8 mouse cellular contexts compared by ENCODE assay signal in genomic region chr2:165879403-165880178, GRCm38 (mm10). TPM values are rescaled to one million over a fixed set of nuclear protein-coding genes. Genes with fewer than 3 reads are reported as not detected.
A peak's percentile ranks its signal among the peaks of the same experiment; 100 is the strongest.
DNase-seq lines count a peak whose midpoint lies in the region; ATAC-seq and TF ChIP-seq lines count a peak whose summit lies in the region.

No protein-coding gene starts in this region.

- intact Hi-C loops in gastrocnemius, postnatal 36 days (cut with DNase I) = no loop called here

- no peak for TF ChIP-seq POLR2A in testis, adult 2 months (IDR thresholded peaks at IDR 0.05; ENCODE audit: control insufficient read depth, low read depth, low read length)

- no peaks in the 10 kb centered on the region for H3K9me3 ChIP-seq in intestine, embryonic 14.5 days (ENCODE audit: control insufficient read depth, low read length)
- H3K9me3 ChIP-seq in neural tube, embryonic 13.5 days = no peaks in the 10 kb centered on the region

- H3K27me3 ChIP-seq in testis, adult 2 months (ENCODE audit: control insufficient read depth, insufficient read depth, low read length) = no peaks in the 10 kb centered on the region
- H3K27me3 ChIP-seq in intestine, embryonic 14.5 days (replicated peaks; ENCODE audit: control insufficient read depth, insufficient read depth, low read length) = no peaks in the 10 kb centered on the region
- H3K27me3 ChIP-seq in neural tube, embryonic 13.5 days = no peaks in the 10 kb centered on the region

- peak; percentile 9 for DNase-seq in adrenal gland, postnatal 14 days
- DNase-seq in adrenal gland, postnatal 10 days = no peak
- no peak for DNase-seq in testis, postnatal 10 days (ENCODE audit: low spot score)
- DNase-seq in intestine, embryonic 14.5 days (ENCODE audit: low spot score) = no peak
- no peak for DNase-seq in gastrocnemius, postnatal 36 days
- DNase-seq in gastrocnemius, postnatal 10 days = no peak

- TF ChIP-seq CTCF in testis, adult 2 months (IDR thresholded peaks at IDR 0.05; ENCODE audit: control insufficient read depth, insufficient read depth, insufficient replicate concordance, low read depth, low read length) = no peak

- H3K4me2 ChIP-seq in intestine, embryonic 14.5 days (ENCODE audit: low read length) = peak overlapping the region; percentile 80
- peak overlapping the region; percentile 65 for H3K4me2 ChIP-seq in neural tube, embryonic 13.5 days

- H3K4me3 ChIP-seq in testis, adult 2 months (ENCODE audit: control insufficient read depth, low read depth, low read length) = no peak overlapping the region
- H3K4me3 ChIP-seq in intestine, embryonic 14.5 days (ENCODE audit: low read depth, low read length) = peak overlapping the region; percentile 6; the same call in 1 of the 2 replicates
- peak overlapping the region; percentile 35 for H3K4me3 ChIP-seq in neural tube, embryonic 13.5 days

- no peak for ATAC-seq in intestine, embryonic 14.5 days (replicated peaks; ENCODE audit: low FRiP score, low TSS enrichment, low read depth)
- ATAC-seq in neural tube, embryonic 13.5 days (ENCODE audit: low read depth) = no peak

- H3K4me1 ChIP-seq in testis, adult 2 months (ENCODE audit: control insufficient read depth, insufficient read depth, low read length) = peaks cover 19% of the 10 kb centered on the region
- peaks cover 96% of the 10 kb centered on the region for H3K4me1 ChIP-seq in intestine, embryonic 14.5 days (replicated peaks; ENCODE audit: control insufficient read depth, insufficient read depth, low read length)
- H3K4me1 ChIP-seq in neural tube, embryonic 13.5 days (replicated peaks) = peaks cover 97% of the 10 kb centered on the region

- WGBS in intestine, embryonic 14.5 days = 10% methylated on average over 16 of the region's 16 CpGs
- WGBS in neural tube, embryonic 13.5 days = 10% methylated on average over 16 of the region's 16 CpGs

- peak overlapping the region; percentile 75 for H3K27ac ChIP-seq in testis, adult 2 months (ENCODE audit: control insufficient read depth, insufficient read depth, low read depth, low read length)
- H3K27ac ChIP-seq in intestine, embryonic 14.5 days (ENCODE audit: low read depth) = peak overlapping the region; percentile 100
- peak overlapping the region; percentile 100 for H3K27ac ChIP-seq in neural tube, embryonic 13.5 days (replicated peaks)

- peak overlapping the region; percentile 26 for H3K9ac ChIP-seq in intestine, embryonic 14.5 days (ENCODE audit: low read length)
- H3K9ac ChIP-seq in neural tube, embryonic 13.5 days = peak overlapping the region; percentile 80

- H3K36me3 ChIP-seq in testis, adult 2 months (ENCODE audit: control insufficient read depth, insufficient read depth, low read length) = no peaks in the 10 kb centered on the region
- peaks cover 17% of the 10 kb centered on the region for H3K36me3 ChIP-seq in intestine, embryonic 14.5 days (ENCODE audit: control insufficient read depth, insufficient read depth, low read length)
- H3K36me3 ChIP-seq in neural tube, embryonic 13.5 days = no peaks in the 10 kb centered on the region

RNA-seq across cellular contexts. Expression of gene Zmynd8, which starts 19.2 kb away (rescaled TPM):
- total RNA-seq in adrenal gland, postnatal 14 days (2021) = 45.8 and 59.2 TPM in 2 replicates
- total RNA-seq in adrenal gland, postnatal 10 days (2021) = 10 to 100 TPM; 39.8 to 57.2 TPM
- 3.0 and 4.2 TPM in 2 replicates for polyA plus RNA-seq in testis, adult 2 months (2012; rRNA removed)
- 49.2 and 53.6 TPM in 2 replicates for polyA plus RNA-seq in intestine, embryonic 14.5 days (2014; fragmentation: Nextera tagmentation; extraction: Ambion mirVana)
- 69.0 and 73.2 TPM in 2 replicates for polyA plus RNA-seq in neural tube, embryonic 13.5 days (2015; fragmentation: Nextera tagmentation; extraction: Ambion mirVana)
- 10 to 100 TPM; 12.7 to 17.3 TPM for total RNA-seq in gastrocnemius, postnatal 36 days (2021)
- 10 to 100 TPM; 29.6 to 30.4 TPM for total RNA-seq in gastrocnemius, postnatal 10 days (2021)
